Mouse (Mus musculus): ENCODE results near the gene Slit3. TPM values are rescaled to one million over a fixed set of nuclear protein-coding genes. Genes with fewer than 3 reads are reported as not detected.

The Slit3 gene
- total RNA-seq, 2 experiments from 2014 or later: not detected

GRCm38 (mm10) chr11:35295162-35295799, 174.3 kb downstream of the Slit3 start:
- no peak for ATAC-seq (replicated peaks; ENCODE audit: low FRiP score, poor library complexity, severe bottlenecking)

GRCm38 (mm10) chr11:35296803-35297202, 175.8 kb downstream of the Slit3 start:
- no peak for ATAC-seq (replicated peaks; ENCODE audit: low FRiP score, poor library complexity, severe bottlenecking)

GRCm38 (mm10) chr11:35297319-35297718, 176.3 kb downstream of the Slit3 start:
- ATAC-seq (replicated peaks; ENCODE audit: low FRiP score, poor library complexity, severe bottlenecking): no peak

GRCm38 (mm10) chr11:35298526-35298925, 177.5 kb downstream of the Slit3 start:
- no peak for ATAC-seq (replicated peaks; ENCODE audit: low FRiP score, poor library complexity, severe bottlenecking)

GRCm38 (mm10) chr11:35299857-35300375, 178.9 kb downstream of the Slit3 start:
- ATAC-seq (replicated peaks; ENCODE audit: low FRiP score, poor library complexity, severe bottlenecking): no peak

GRCm38 (mm10) chr11:35302272-35302671, 181.2 kb downstream of the Slit3 start:
- ATAC-seq (replicated peaks; ENCODE audit: low FRiP score, poor library complexity, severe bottlenecking): no peak

GRCm38 (mm10) chr11:35304216-35304975, 183.4 kb downstream of the Slit3 start:
- no peak for ATAC-seq (replicated peaks; ENCODE audit: low FRiP score, poor library complexity, severe bottlenecking)

GRCm38 (mm10) chr11:35305111-35305510, 184.1 kb downstream of the Slit3 start:
- ATAC-seq (replicated peaks; ENCODE audit: low FRiP score, poor library complexity, severe bottlenecking): no peak

GRCm38 (mm10) chr11:35305910-35306309, 184.9 kb downstream of the Slit3 start:
- no peak for ATAC-seq (replicated peaks; ENCODE audit: low FRiP score, poor library complexity, severe bottlenecking)

GRCm38 (mm10) chr11:35306922-35307321, 185.9 kb downstream of the Slit3 start:
- no peak for ATAC-seq (replicated peaks; ENCODE audit: low FRiP score, poor library complexity, severe bottlenecking)

- ATAC-seq (replicated peaks; ENCODE audit: low FRiP score, poor library complexity, severe bottlenecking): no peak
These were observed 187.0 kb downstream of the Slit3 start for GRCm38 (mm10) chr11:35307992-35308391.

GRCm38 (mm10) chr11:35315449-35316028, 194.5 kb downstream of the Slit3 start:
- no peak for ATAC-seq (replicated peaks; ENCODE audit: low FRiP score, poor library complexity, severe bottlenecking)

GRCm38 (mm10) chr11:35317221-35317620, 196.2 kb downstream of the Slit3 start:
- no peak for ATAC-seq (replicated peaks; ENCODE audit: low FRiP score, poor library complexity, severe bottlenecking)

- no peak for ATAC-seq (replicated peaks; ENCODE audit: low FRiP score, poor library complexity, severe bottlenecking)
These were observed 196.9 kb downstream of the Slit3 start for GRCm38 (mm10) chr11:35317775-35318432.

- no peak for ATAC-seq (replicated peaks; ENCODE audit: low FRiP score, poor library complexity, severe bottlenecking)
These were observed 197.5 kb downstream of the Slit3 start for GRCm38 (mm10) chr11:35318433-35319020.

GRCm38 (mm10) chr11:35320518-35320917, 199.5 kb downstream of the Slit3 start:
- ATAC-seq (replicated peaks; ENCODE audit: low FRiP score, poor library complexity, severe bottlenecking): no peak

GRCm38 (mm10) chr11:35324397-35324796, 203.4 kb downstream of the Slit3 start:
- no peak for ATAC-seq (replicated peaks; ENCODE audit: low FRiP score, poor library complexity, severe bottlenecking)

GRCm38 (mm10) chr11:35325131-35325995, 204.3 kb downstream of the Slit3 start:
- ATAC-seq (replicated peaks; ENCODE audit: low FRiP score, poor library complexity, severe bottlenecking): no peak

- no peak for ATAC-seq (replicated peaks; ENCODE audit: low FRiP score, poor library complexity, severe bottlenecking)
These were observed 205.3 kb downstream of the Slit3 start for GRCm38 (mm10) chr11:35326346-35326745.

Measured in erythroblast, adult 5-6 weeks (primary cell).